In the genomic region with DNA sequence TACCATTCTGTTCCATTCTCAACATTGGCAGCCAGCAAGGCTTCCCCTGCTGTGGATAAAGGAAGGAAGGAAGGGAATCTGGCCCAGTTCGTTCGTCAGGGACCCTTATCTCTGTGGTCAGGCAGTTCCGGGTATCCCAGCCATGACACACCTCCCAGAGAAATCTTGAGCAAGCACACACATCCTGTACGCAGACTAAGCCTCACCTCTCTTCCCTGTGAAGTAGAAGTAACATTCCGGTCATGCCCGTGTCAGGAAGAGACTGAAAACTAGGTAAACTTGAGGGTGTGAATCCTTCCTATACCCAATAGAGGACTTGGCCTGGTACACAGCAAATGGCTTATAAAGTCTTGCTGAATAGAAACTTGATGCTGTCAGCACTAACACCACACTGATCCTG, we compare ENCODE assay signal across 8 mouse cellular contexts. TPM values are rescaled to one million over a fixed set of nuclear protein-coding genes. Genes with fewer than 3 reads are reported as not detected.
DNase-seq lines count a peak whose midpoint lies in the region; ATAC-seq lines count a peak whose summit lies in the region.

No protein-coding gene starts in this region.

- peaks cover 4% of the 10 kb centered on the region; the same call in 1 of the 2 replicates for H3K36me3 ChIP-seq in forebrain, embryonic 10.5 days (replicated peaks)
- no peaks in the 10 kb centered on the region for H3K36me3 ChIP-seq in forebrain, embryonic 15.5 days

- intact Hi-C loops in left cerebral cortex, postnatal 25 days (cut with DNase I): no loop called here

- DNase-seq in forebrain, embryonic 10.5 days (ENCODE audit: extremely low spot score, low spot score): no peak
- DNase-seq in heart, adult 9 months (ENCODE audit: low spot score in 2 of 2): peak; percentile 86 to 90
- DNase-seq in kidney, postnatal 14 days: peak; percentile 73
- no peak for DNase-seq in left cerebral cortex, postnatal 25 days (ENCODE audit: low spot score in 2 of 2)
- no peak for DNase-seq in cerebellum, postnatal 10 days
- no peak for DNase-seq in thymus, postnatal 25 days

- ATAC-seq in forebrain, embryonic 15.5 days (replicated peaks): no peak
- peak; percentile 45 for ATAC-seq in megakaryocyte, adult 5-6 weeks (ENCODE audit: poor library complexity, severe bottlenecking)

- H3K4me2 ChIP-seq in forebrain, embryonic 15.5 days (replicated peaks): no peak overlapping the region

- H3K4me3 ChIP-seq in forebrain, embryonic 10.5 days: no peak overlapping the region
- H3K4me3 ChIP-seq in forebrain, embryonic 15.5 days: no peak overlapping the region

- H3K27ac ChIP-seq in forebrain, embryonic 10.5 days: peak overlapping the region; percentile 65
- no peak overlapping the region for H3K27ac ChIP-seq in forebrain, embryonic 15.5 days (replicated peaks)

- peaks cover 87% of the 10 kb centered on the region for H3K4me1 ChIP-seq in forebrain, embryonic 10.5 days
- H3K4me1 ChIP-seq in forebrain, embryonic 15.5 days: peaks cover 47% of the 10 kb centered on the region

- no peaks in the 10 kb centered on the region for H3K27me3 ChIP-seq in forebrain, embryonic 10.5 days (ENCODE audit: poor library complexity, severe bottlenecking)
- H3K27me3 ChIP-seq in forebrain, embryonic 15.5 days: no peaks in the 10 kb centered on the region

- H3K9ac ChIP-seq in forebrain, embryonic 15.5 days (replicated peaks): no peak overlapping the region

- WGBS in forebrain, embryonic 10.5 days: 68% methylated on average over 6 of the region's 6 CpGs
- WGBS in forebrain, embryonic 15.5 days: 70% methylated on average over 6 of the region's 6 CpGs

- H3K9me3 ChIP-seq in forebrain, embryonic 10.5 days: no peaks in the 10 kb centered on the region
- no peaks in the 10 kb centered on the region for H3K9me3 ChIP-seq in forebrain, embryonic 15.5 days

RNA-seq across cellular contexts. Expression of a gene that starts 21.9 kb away (rescaled TPM):
- 120 and 134 TPM in 2 replicates for polyA plus RNA-seq in forebrain, embryonic 10.5 days (2016; fragmentation: Nextera tagmentation; extraction: Ambion mirVana)
- polyA plus RNA-seq in forebrain, embryonic 15.5 days (2015; fragmentation: Nextera tagmentation; extraction: Ambion mirVana): 90.0 and 110 TPM in 2 replicates
- 4.1 and 6.9 TPM in 2 replicates for total RNA-seq in megakaryocyte, adult 5-6 weeks (2015)
- total RNA-seq in megakaryocyte, adult 5-6 weeks (2017): 1.9 and 3.4 TPM in 2 replicates
- 10 to 100 TPM; 29.4 to 29.8 TPM for total RNA-seq in left cerebral cortex, postnatal 25 days (2021)

Comparison
In these comparisons a context has a peak if more than half of its experiments do, and no peak if none do; other contexts are left out.
1. DNase-seq: peak in heart, adult 9 months (2 of 2) and kidney, postnatal 14 days (single experiment); none in forebrain, embryonic 10.5 days (single experiment), left cerebral cortex, postnatal 25 days (0 of 2), cerebellum, postnatal 10 days (0 of 2) and thymus, postnatal 25 days (single experiment).